ENCODE assay signal across 20 mouse cellular contexts in the genomic region with DNA sequence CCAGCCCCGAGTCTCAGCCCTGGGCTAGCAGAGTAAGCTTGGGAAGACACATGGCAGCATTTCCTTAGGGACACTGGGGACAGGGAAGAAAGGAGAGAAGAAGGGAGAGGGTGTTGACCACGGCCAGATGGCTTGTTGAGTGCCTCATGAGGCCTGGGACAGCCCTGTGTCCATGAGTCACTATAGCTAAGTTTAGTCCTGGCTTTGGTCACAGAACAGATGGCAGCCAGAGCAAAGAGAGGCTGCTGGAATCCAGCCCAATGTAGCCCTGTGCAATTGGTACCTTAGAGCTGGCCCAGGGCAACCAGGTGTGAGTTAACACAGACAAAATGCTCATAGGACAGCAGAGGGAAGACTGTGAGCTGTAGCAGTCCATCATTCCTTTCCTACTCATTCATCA. TPM values are rescaled to one million over a fixed set of nuclear protein-coding genes. Genes with fewer than 3 reads are reported as not detected.
A peak's percentile ranks its signal among the peaks of the same experiment; 100 is the strongest.
DNase-seq lines count a peak whose midpoint lies in the region; ATAC-seq and TF ChIP-seq lines count a peak whose summit lies in the region.
"Had no signal": no experiment of that assay in that cellular context is flagged by ENCODE, and none has a peak within 500 bp of the region (broad histone marks: within the 10 kb centered on the region; RNA-seq: fewer than 3 reads in every experiment).

No protein-coding gene starts in this region.

- peak; percentile 8 to 31 for DNase-seq in heart, adult 18-20 months
- DNase-seq in midbrain, postnatal 0 days (ENCODE audit: low spot score), result peak; percentile 24
- peak; percentile 90 for DNase-seq in cerebellum, adult 8-10 months
- DNase-seq in neural tube, embryonic 10.5 days (ENCODE audit: extremely low spot score, low spot score), result no peak
- DNase-seq in retina, embryonic 14.5 days (ENCODE audit: low spot score), result no peak
- DNase-seq: adrenal gland, adult 2 months; B cell, adult 2 months; kidney, adult 18-20 months; liver, postnatal 0 days; lung, postnatal 10 days; right cerebral cortex, postnatal 14 days; thymus, adult 18-20 months had no signal

- H3K4me1 ChIP-seq in heart, embryonic 12.5 days (replicated peaks), result peaks cover 12% of the 10 kb centered on the region
- H3K4me1 ChIP-seq in midbrain, postnatal 0 days (ENCODE audit: insufficient read depth, low read length), result no peaks in the 10 kb centered on the region
- no peaks in the 10 kb centered on the region for H3K4me1 ChIP-seq in midbrain, embryonic 13.5 days (replicated peaks)
- H3K4me1 ChIP-seq: hindbrain, embryonic 10.5 days; midbrain, embryonic 12.5 days had no signal

- no peak for TF ChIP-seq CTCF in midbrain, postnatal 0 days (IDR thresholded peaks at IDR 0.05)

- peaks cover 8% of the 10 kb centered on the region; the same call in 1 of the 2 replicates for H3K27me3 ChIP-seq in heart, embryonic 12.5 days (replicated peaks)
- H3K27me3 ChIP-seq in midbrain, postnatal 0 days (ENCODE audit: insufficient read depth, low read length), result no peaks in the 10 kb centered on the region
- H3K27me3 ChIP-seq in midbrain, embryonic 13.5 days, result no peaks in the 10 kb centered on the region
- H3K27me3 ChIP-seq: embryonic facial prominence, embryonic 15.5 days; midbrain, embryonic 12.5 days had no signal

- no peak for ATAC-seq in heart, embryonic 12.5 days (ENCODE audit: insufficient number of reproducible peaks, low FRiP score)
- no peak for ATAC-seq in midbrain, postnatal 0 days (ENCODE audit: low FRiP score)
- ATAC-seq in midbrain, embryonic 13.5 days, result no peak
- ATAC-seq: forebrain, embryonic 16.5 days; liver, postnatal 0 days had no signal

- no peak overlapping the region for H3K4me2 ChIP-seq in heart, embryonic 12.5 days
- H3K4me2 ChIP-seq in midbrain, postnatal 0 days (ENCODE audit: low read depth, low read length, poor library complexity, severe bottlenecking), result no peak overlapping the region
- H3K4me2 ChIP-seq in midbrain, embryonic 13.5 days (replicated peaks), result no peak overlapping the region
- H3K4me2 ChIP-seq: embryonic facial prominence, embryonic 15.5 days; midbrain, embryonic 12.5 days had no signal

- H3K27ac ChIP-seq in heart, embryonic 12.5 days (ENCODE audit: poor library complexity, severe bottlenecking), result no peak overlapping the region
- no peak overlapping the region for H3K27ac ChIP-seq in midbrain, postnatal 0 days (ENCODE audit: low read depth, low read length)
- no peak overlapping the region for H3K27ac ChIP-seq in midbrain, embryonic 13.5 days
- H3K27ac ChIP-seq: embryonic facial prominence, embryonic 15.5 days; hindbrain, embryonic 10.5 days; kidney, postnatal 0 days; midbrain, embryonic 12.5 days had no signal

- no peaks in the 10 kb centered on the region for H3K36me3 ChIP-seq in heart, embryonic 12.5 days
- no peaks in the 10 kb centered on the region for H3K36me3 ChIP-seq in midbrain, postnatal 0 days (ENCODE audit: insufficient read depth, low read length)
- H3K36me3 ChIP-seq in midbrain, embryonic 13.5 days, result no peaks in the 10 kb centered on the region
- H3K36me3 ChIP-seq: embryonic facial prominence, embryonic 15.5 days; hindbrain, embryonic 10.5 days; midbrain, embryonic 12.5 days had no signal

- no peaks in the 10 kb centered on the region; the same call in 1 of the 2 replicates for H3K9me3 ChIP-seq in heart, embryonic 12.5 days (replicated peaks)
- no peaks in the 10 kb centered on the region for H3K9me3 ChIP-seq in midbrain, postnatal 0 days (ENCODE audit: low read length)
- H3K9me3 ChIP-seq in midbrain, embryonic 13.5 days, result no peaks in the 10 kb centered on the region
- H3K9me3 ChIP-seq: embryonic facial prominence, embryonic 15.5 days; hindbrain, embryonic 10.5 days; midbrain, embryonic 12.5 days had no signal

- no peak overlapping the region for H3K4me3 ChIP-seq in heart, embryonic 12.5 days
- H3K4me3 ChIP-seq in midbrain, postnatal 0 days (ENCODE audit: low read depth, low read length), result no peak overlapping the region
- no peak overlapping the region for H3K4me3 ChIP-seq in midbrain, embryonic 13.5 days (replicated peaks)
- H3K4me3 ChIP-seq: embryonic facial prominence, embryonic 15.5 days; hindbrain, embryonic 10.5 days; midbrain, embryonic 12.5 days had no signal

- H3K9ac ChIP-seq in heart, embryonic 12.5 days, result no peak overlapping the region
- H3K9ac ChIP-seq in midbrain, postnatal 0 days (replicated peaks; ENCODE audit: low read length, poor library complexity, severe bottlenecking), result no peak overlapping the region
- no peak overlapping the region for H3K9ac ChIP-seq in midbrain, embryonic 13.5 days (replicated peaks)
- H3K9ac ChIP-seq: embryonic facial prominence, embryonic 15.5 days; liver, postnatal 0 days; midbrain, embryonic 12.5 days had no signal

- WGBS in heart, embryonic 12.5 days, result 68% methylated on average over 2 of the region's 2 CpGs
- 80% methylated on average over 2 of the region's 2 CpGs for WGBS in midbrain, postnatal 0 days
- WGBS in midbrain, embryonic 13.5 days, result 74% methylated on average over 2 of the region's 2 CpGs

RNA-seq across cellular contexts. Expression of gene Ntf3, which starts 33.2 kb away (rescaled TPM):
- total RNA-seq in heart, adult 18-20 months (2021), result 1 to 10 TPM; 2.8 to 3.4 TPM
- polyA plus RNA-seq in heart, embryonic 12.5 days (2016; fragmentation: Nextera tagmentation; extraction: Ambion mirVana), result 8.2 and 8.9 TPM in 2 replicates
- 3.0 and 3.4 TPM in 2 replicates for total RNA-seq in midbrain, postnatal 0 days (2014; rRNA removed)
- 2.3 and 2.7 TPM in 2 replicates for polyA plus RNA-seq in midbrain, postnatal 0 days (2015; fragmentation: Nextera tagmentation; extraction: Ambion mirVana)
- polyA plus RNA-seq in midbrain, embryonic 13.5 days (2015; fragmentation: Nextera tagmentation; extraction: Ambion mirVana), result 1.0 and 1.5 TPM in 2 replicates
- total RNA-seq: megakaryocyte progenitor cell, adult 5-6 weeks had no signal

Comparison
In these comparisons a context has a peak if more than half of its experiments do, and no peak if none do; other contexts are left out.
1. DNase-seq: peak in heart, adult 18-20 months (2 of 2), midbrain, postnatal 0 days (single experiment) and cerebellum, adult 8-10 months (single experiment); none in neural tube, embryonic 10.5 days (single experiment) and retina, embryonic 14.5 days (single experiment).